Comparison of ENCODE assay signal across 8 mouse cellular contexts in genomic region chr15:85036566-85037342, GRCm38 (mm10). TPM values are rescaled to one million over a fixed set of nuclear protein-coding genes. Genes with fewer than 3 reads are reported as not detected.
A peak's percentile ranks its signal among the peaks of the same experiment; 100 is the strongest.
DNase-seq lines count a peak whose midpoint lies in the region; ATAC-seq and TF ChIP-seq lines count a peak whose summit lies in the region.

No protein-coding gene starts in this region.

- WGBS in forebrain, embryonic 11.5 days: under 1% methylated on average over 68 of the region's 75 CpGs
- WGBS in heart, postnatal 0 days: under 1% methylated on average over 64 of the region's 75 CpGs
- under 1% methylated on average over 54 of the region's 75 CpGs for WGBS in liver, embryonic 16.5 days (ENCODE audit: insufficient replicate concordance)
- WGBS in neural tube, embryonic 13.5 days: 1% methylated on average over 75 of the region's 75 CpGs

- TF ChIP-seq POLR2A in testis, adult 2 months (IDR thresholded peaks at IDR 0.05; ENCODE audit: control insufficient read depth, low read depth, low read length): peak; percentile 79; the same call in 1 of the 2 replicates

- H3K9me3 ChIP-seq in forebrain, embryonic 11.5 days (ENCODE audit: control insufficient read depth, low read length): no peaks in the 10 kb centered on the region; the same call in 1 of the 2 replicates
- no peaks in the 10 kb centered on the region for H3K9me3 ChIP-seq in heart, postnatal 0 days (replicated peaks; ENCODE audit: control insufficient read depth, low read length)
- H3K9me3 ChIP-seq in liver, embryonic 16.5 days (replicated peaks; ENCODE audit: control insufficient read depth, low read length): no peaks in the 10 kb centered on the region
- no peaks in the 10 kb centered on the region for H3K9me3 ChIP-seq in neural tube, embryonic 13.5 days

- no peak overlapping the region for H3K27ac ChIP-seq in forebrain, embryonic 11.5 days (ENCODE audit: low read depth, low read length)
- H3K27ac ChIP-seq in heart, postnatal 0 days (ENCODE audit: low read depth): peak overlapping the region; percentile 75
- H3K27ac ChIP-seq in liver, embryonic 16.5 days (ENCODE audit: low read length): peak overlapping the region; percentile 66
- peak overlapping the region; percentile 80 for H3K27ac ChIP-seq in neural tube, embryonic 13.5 days (replicated peaks)
- peak overlapping the region; percentile 88 for H3K27ac ChIP-seq in testis, adult 2 months (ENCODE audit: control insufficient read depth, insufficient read depth, low read depth, low read length)

- H3K4me3 ChIP-seq in forebrain, embryonic 11.5 days (ENCODE audit: low read depth, low read length): peak overlapping the region; percentile 77
- peak overlapping the region; percentile 77 for H3K4me3 ChIP-seq in heart, postnatal 0 days (ENCODE audit: low read depth, low read length)
- peak overlapping the region; percentile 74 for H3K4me3 ChIP-seq in liver, embryonic 16.5 days (ENCODE audit: low read depth, low read length)
- H3K4me3 ChIP-seq in neural tube, embryonic 13.5 days: peak overlapping the region; percentile 69
- peak overlapping the region; percentile 89 for H3K4me3 ChIP-seq in testis, adult 2 months (ENCODE audit: control insufficient read depth, low read depth, low read length)

- no peak for TF ChIP-seq CTCF in heart, postnatal 0 days (IDR thresholded peaks at IDR 0.05; ENCODE audit: low read depth)
- TF ChIP-seq CTCF in testis, adult 2 months (IDR thresholded peaks at IDR 0.05; ENCODE audit: control insufficient read depth, insufficient read depth, insufficient replicate concordance, low read depth, low read length): no peak

- ATAC-seq in forebrain, embryonic 11.5 days (replicated peaks; ENCODE audit: low FRiP score): peak; percentile 94
- peak; percentile 95 for ATAC-seq in heart, postnatal 0 days (ENCODE audit: insufficient read depth, low read depth)
- ATAC-seq in liver, embryonic 16.5 days (ENCODE audit: low read depth): peak; percentile 95
- ATAC-seq in neural tube, embryonic 13.5 days (ENCODE audit: low read depth): peak; percentile 93

- H3K9ac ChIP-seq in forebrain, embryonic 11.5 days (ENCODE audit: low read length): peak overlapping the region; percentile 79
- H3K9ac ChIP-seq in heart, postnatal 0 days (replicated peaks; ENCODE audit: low read depth, low read length): peak overlapping the region; percentile 73
- H3K9ac ChIP-seq in liver, embryonic 16.5 days (ENCODE audit: low read depth, low read length): peak overlapping the region; percentile 73
- peak overlapping the region; percentile 82 for H3K9ac ChIP-seq in neural tube, embryonic 13.5 days

- peak; percentile 98 to 99 for DNase-seq in CD8-positive naive resting alpha-beta T cell, adult 2 months (ENCODE audit: low read depth in 2 of 2, low spot score in 2 of 2)
- peak; percentile 93 for DNase-seq in c-Kit-positive CD71-negative TER-119-negative erythroid progenitor cells, embryonic 14.5 days (ENCODE audit: low read depth)
- DNase-seq in forebrain, embryonic 11.5 days (ENCODE audit: low spot score): peak; percentile 98
- peak; percentile 88 for DNase-seq in heart, postnatal 0 days (ENCODE audit: low spot score)
- DNase-seq in kidney, postnatal 4 days: peak; percentile 98 to 99

- H3K4me1 ChIP-seq in forebrain, embryonic 11.5 days (replicated peaks; ENCODE audit: control insufficient read depth, insufficient read depth, low read length): 0 out of 2 replicates have a peak, but pooled peaks cover 3% of the 10 kb centered on the region
- H3K4me1 ChIP-seq in heart, postnatal 0 days (ENCODE audit: control insufficient read depth, insufficient read depth): peaks cover 11% of the 10 kb centered on the region
- peaks cover 9% of the 10 kb centered on the region for H3K4me1 ChIP-seq in liver, embryonic 16.5 days (ENCODE audit: control insufficient read depth, low read depth, low read length)
- peaks cover 35% of the 10 kb centered on the region for H3K4me1 ChIP-seq in neural tube, embryonic 13.5 days (replicated peaks)
- H3K4me1 ChIP-seq in testis, adult 2 months (ENCODE audit: control insufficient read depth, insufficient read depth, low read length): peaks cover 18% of the 10 kb centered on the region

- no peak for TF ChIP-seq EP300 in heart, postnatal 0 days (IDR thresholded peaks at IDR 0.05; ENCODE audit: low read depth)

- no peaks in the 10 kb centered on the region for H3K36me3 ChIP-seq in forebrain, embryonic 11.5 days (ENCODE audit: control insufficient read depth, insufficient read depth, low read length)
- no peaks in the 10 kb centered on the region for H3K36me3 ChIP-seq in heart, postnatal 0 days (replicated peaks; ENCODE audit: control insufficient read depth, insufficient read depth, low read length)
- H3K36me3 ChIP-seq in liver, embryonic 16.5 days (ENCODE audit: control insufficient read depth, insufficient read depth): no peaks in the 10 kb centered on the region
- no peaks in the 10 kb centered on the region for H3K36me3 ChIP-seq in neural tube, embryonic 13.5 days
- H3K36me3 ChIP-seq in testis, adult 2 months (ENCODE audit: control insufficient read depth, insufficient read depth, low read length): no peaks in the 10 kb centered on the region

- peaks cover 8% of the 10 kb centered on the region; the same call in 1 of the 2 replicates for H3K27me3 ChIP-seq in forebrain, embryonic 11.5 days (ENCODE audit: control insufficient read depth, insufficient read depth, low read length)
- no peaks in the 10 kb centered on the region for H3K27me3 ChIP-seq in heart, postnatal 0 days (ENCODE audit: control insufficient read depth, insufficient read depth, low read length)
- no peaks in the 10 kb centered on the region for H3K27me3 ChIP-seq in liver, embryonic 16.5 days (ENCODE audit: control insufficient read depth, insufficient read depth, low read depth, low read length)
- peaks cover 4% of the 10 kb centered on the region; the same call in 1 of the 2 replicates for H3K27me3 ChIP-seq in neural tube, embryonic 13.5 days
- H3K27me3 ChIP-seq in testis, adult 2 months (ENCODE audit: control insufficient read depth, insufficient read depth, low read length): no peaks in the 10 kb centered on the region

- peak overlapping the region; percentile 58 for H3K4me2 ChIP-seq in forebrain, embryonic 11.5 days (ENCODE audit: low read depth, low read length, severe bottlenecking)
- H3K4me2 ChIP-seq in heart, postnatal 0 days (ENCODE audit: low read depth, low read length): peak overlapping the region; percentile 91
- H3K4me2 ChIP-seq in liver, embryonic 16.5 days (ENCODE audit: low read depth, low read length): peak overlapping the region; percentile 86
- H3K4me2 ChIP-seq in neural tube, embryonic 13.5 days: peak overlapping the region; percentile 81

RNA-seq across cellular contexts. Expression of gene Fam118a, which starts 8.0 kb away (rescaled TPM):
- 25.3 and 27.4 TPM in 2 replicates for polyA plus RNA-seq in forebrain, embryonic 11.5 days (2014; fragmentation: Nextera tagmentation; extraction: Ambion mirVana)
- total RNA-seq in heart, postnatal 0 days (2014; rRNA removed; ENCODE audit: low replicate concordance): 9.9 and 11.1 TPM in 2 replicates
- polyA plus RNA-seq in heart, postnatal 0 days (2015; fragmentation: Nextera tagmentation; extraction: Ambion mirVana): 10.5 and 11.5 TPM in 2 replicates
- 5.4 and 6.9 TPM in 2 replicates for polyA plus RNA-seq in liver, embryonic 16.5 days (2015; fragmentation: Nextera tagmentation; extraction: Ambion mirVana)
- polyA plus RNA-seq in neural tube, embryonic 13.5 days (2015; fragmentation: Nextera tagmentation; extraction: Ambion mirVana): 25.6 and 28.2 TPM in 2 replicates
- 54.2 and 55.9 TPM in 2 replicates for polyA plus RNA-seq in testis, adult 2 months (2012; rRNA removed)

RNA-seq across cellular contexts. Expression of gene Upk3a, which starts 19.8 kb away (rescaled TPM):
- polyA plus RNA-seq in forebrain, embryonic 11.5 days (2014; fragmentation: Nextera tagmentation; extraction: Ambion mirVana): not detected in 2 replicates
- 0.27 and 125 TPM in 2 replicates for total RNA-seq in heart, postnatal 0 days (2014; rRNA removed; ENCODE audit: low replicate concordance)
- polyA plus RNA-seq in heart, postnatal 0 days (2015; fragmentation: Nextera tagmentation; extraction: Ambion mirVana): 0.11 TPM in 1 of 2 replicates, not detected in the other
- polyA plus RNA-seq in liver, embryonic 16.5 days (2015; fragmentation: Nextera tagmentation; extraction: Ambion mirVana): 0.08 TPM in 1 of 2 replicates, not detected in the other
- polyA plus RNA-seq in neural tube, embryonic 13.5 days (2015; fragmentation: Nextera tagmentation; extraction: Ambion mirVana): 0.59 and 0.65 TPM in 2 replicates
- 1.1 and 1.2 TPM in 2 replicates for polyA plus RNA-seq in testis, adult 2 months (2012; rRNA removed)

RNA-seq across cellular contexts. Expression of gene 5031439G07Rik, which starts 48.4 kb away (rescaled TPM):
- 16.2 and 28.6 TPM in 2 replicates for polyA plus RNA-seq in forebrain, embryonic 11.5 days (2014; fragmentation: Nextera tagmentation; extraction: Ambion mirVana)
- total RNA-seq in heart, postnatal 0 days (2014; rRNA removed; ENCODE audit: low replicate concordance): 18.7 and 27.3 TPM in 2 replicates
- 2.2 TPM in 2 replicates for polyA plus RNA-seq in heart, postnatal 0 days (2015; fragmentation: Nextera tagmentation; extraction: Ambion mirVana)
- polyA plus RNA-seq in liver, embryonic 16.5 days (2015; fragmentation: Nextera tagmentation; extraction: Ambion mirVana): 1.5 and 1.8 TPM in 2 replicates
- polyA plus RNA-seq in neural tube, embryonic 13.5 days (2015; fragmentation: Nextera tagmentation; extraction: Ambion mirVana): 17.4 and 18.8 TPM in 2 replicates
- 29.2 and 36.8 TPM in 2 replicates for polyA plus RNA-seq in testis, adult 2 months (2012; rRNA removed)
